27 mouse cellular contexts compared by ENCODE assay signal in the genomic region with DNA sequence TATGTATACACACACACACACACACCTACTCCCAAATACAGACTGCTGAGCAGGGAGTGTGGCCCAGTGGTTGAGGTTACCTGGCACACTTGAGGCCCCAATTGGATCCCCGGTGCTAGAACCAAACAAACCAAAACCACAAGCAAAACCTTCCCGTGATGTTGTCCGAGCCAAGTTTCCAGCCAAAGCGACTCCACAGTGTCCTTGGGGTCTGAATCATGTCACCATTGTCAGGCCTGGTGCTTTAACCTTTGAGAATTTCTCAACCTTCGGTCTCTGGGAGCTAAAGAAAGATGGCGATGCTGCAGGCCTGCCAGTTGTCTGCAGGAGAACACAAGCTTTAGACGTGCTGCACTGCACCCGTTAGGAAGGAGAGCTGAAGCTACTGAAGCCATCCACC.
"Had no signal": no experiment of that assay in that cellular context is flagged by ENCODE, and none has a peak within 500 bp of the region (broad histone marks: within the 10 kb centered on the region; RNA-seq: fewer than 3 reads in every experiment).

No protein-coding gene starts in this region.

- H3K9ac ChIP-seq: heart, embryonic 13.5 days; heart, embryonic 15.5 days; hindbrain, embryonic 12.5 days; hindbrain, embryonic 14.5 days; intestine, embryonic 15.5 days; limb, embryonic 12.5 days; liver, embryonic 12.5 days; liver, embryonic 14.5 days had no signal

- DNase-seq: gastrocnemius, postnatal 14 days; gastrocnemius, postnatal 36 days; heart, adult 2 months; heart, postnatal 14 days; heart, postnatal 4 days; kidney, adult 18-20 months; kidney, adult 8-10 months; kidney, postnatal 10 days; kidney, postnatal 25 days; kidney, postnatal 4 days; liver had no signal

- H3K27ac ChIP-seq: heart, adult 2 months; heart, embryonic 13.5 days; heart, embryonic 15.5 days; hindbrain, embryonic 10.5 days; hindbrain, embryonic 12.5 days; hindbrain, embryonic 14.5 days; intestine, embryonic 15.5 days; layer of hippocampus, adult 2 months; left cerebral cortex, adult 2 months; limb, embryonic 10.5 days; limb, embryonic 12.5 days; liver, embryonic 12.5 days; liver, embryonic 14.5 days had no signal

- H3K9me3 ChIP-seq: heart, embryonic 13.5 days; heart, embryonic 15.5 days; hindbrain, embryonic 10.5 days; hindbrain, embryonic 12.5 days; intestine, embryonic 15.5 days; limb, embryonic 10.5 days; limb, embryonic 12.5 days; liver, embryonic 12.5 days had no signal

- H3K36me3 ChIP-seq: heart, embryonic 13.5 days; heart, embryonic 15.5 days; hindbrain, embryonic 12.5 days; intestine, embryonic 15.5 days; limb, embryonic 10.5 days; limb, embryonic 12.5 days had no signal

- H3K4me3 ChIP-seq: heart, adult 2 months; heart, embryonic 13.5 days; heart, embryonic 15.5 days; hindbrain, embryonic 10.5 days; hindbrain, embryonic 12.5 days; intestine, embryonic 15.5 days; layer of hippocampus, adult 2 months; left cerebral cortex, adult 2 months; limb, embryonic 10.5 days; limb, embryonic 12.5 days; liver, embryonic 12.5 days had no signal

- H3K4me2 ChIP-seq: heart, embryonic 11.5 days; heart, embryonic 13.5 days; heart, embryonic 15.5 days; hindbrain, embryonic 12.5 days; hindbrain, embryonic 14.5 days; intestine, embryonic 15.5 days; limb, embryonic 12.5 days; liver, embryonic 12.5 days had no signal

- ATAC-seq: hindbrain, embryonic 16.5 days; inflammation-experienced regulatory T-cells, adult 6 months; intestine, embryonic 15.5 days; intestine, postnatal 0 days; liver, embryonic 12.5 days had no signal

- H3K27me3 ChIP-seq: heart, embryonic 13.5 days; heart, embryonic 15.5 days; hindbrain, embryonic 12.5 days; intestine, embryonic 15.5 days; limb, embryonic 12.5 days had no signal
